Mouse (Mus musculus): Measurements from ENCODE around the gene Bbs9. TPM values are rescaled to one million over a fixed set of nuclear protein-coding genes. Genes with fewer than 3 reads are reported as not detected.

Gene Bbs9
- 12.8 and 15.0 TPM in 2 replicates for polyA plus RNA-seq (2015; fragmentation: Nextera tagmentation; extraction: Ambion mirVana)

- H3K9ac ChIP-seq: peak within 1 kb of the TSS; percentile 55
- peak within 1 kb of the TSS; percentile 82 for H3K4me2 ChIP-seq (replicated peaks)
- no peaks in the 10 kb centered on the region for H3K27me3 ChIP-seq
- H3K9me3 ChIP-seq (replicated peaks): no peaks in the 10 kb centered on the region
- peak within 1 kb of the TSS; percentile 68 for H3K4me3 ChIP-seq (replicated peaks)
- peaks cover 3% of the 10 kb centered on the region; the same call in 1 of the 2 replicates for H3K4me1 ChIP-seq
- H3K36me3 ChIP-seq: no peaks in the 10 kb centered on the region
- ATAC-seq (ENCODE audit: insufficient number of reproducible peaks, low FRiP score, low TSS enrichment, low read depth): peak; percentile 98
- peak within 1 kb of the TSS; percentile 79 for H3K27ac ChIP-seq (replicated peaks)
- WGBS: under 1% methylated on average over 25 of the region's 25 CpGs
These were observed at the start of gene Bbs9 for GRCm38 (mm10) chr9:22475424-22475868. Gene Bbs9, plus strand, starts transcription at chr9:22475715.

- Histone ChIP-seq H3K4me2 (replicated peaks) (no peak overlapping the region), H3K36me3 (no peaks in the 10 kb centered on the region), H3K9me3 (replicated peaks) (no peaks in the 10 kb centered on the region), H3K27ac (replicated peaks) (no peak overlapping the region), H3K4me1 (peaks cover 18% of the 10 kb centered on the region), H3K4me3 (replicated peaks) (no peak overlapping the region), H3K27me3 (no peaks in the 10 kb centered on the region), H3K9ac (no peak overlapping the region)
- no peak for ATAC-seq (ENCODE audit: insufficient number of reproducible peaks, low FRiP score, low TSS enrichment, low read depth)
- WGBS: 41% methylated on average over 4 of the region's 4 CpGs
These were observed 47.4 kb upstream of the Bbs9 start for GRCm38 (mm10) chr9:22428028-22428665.

DNA sequence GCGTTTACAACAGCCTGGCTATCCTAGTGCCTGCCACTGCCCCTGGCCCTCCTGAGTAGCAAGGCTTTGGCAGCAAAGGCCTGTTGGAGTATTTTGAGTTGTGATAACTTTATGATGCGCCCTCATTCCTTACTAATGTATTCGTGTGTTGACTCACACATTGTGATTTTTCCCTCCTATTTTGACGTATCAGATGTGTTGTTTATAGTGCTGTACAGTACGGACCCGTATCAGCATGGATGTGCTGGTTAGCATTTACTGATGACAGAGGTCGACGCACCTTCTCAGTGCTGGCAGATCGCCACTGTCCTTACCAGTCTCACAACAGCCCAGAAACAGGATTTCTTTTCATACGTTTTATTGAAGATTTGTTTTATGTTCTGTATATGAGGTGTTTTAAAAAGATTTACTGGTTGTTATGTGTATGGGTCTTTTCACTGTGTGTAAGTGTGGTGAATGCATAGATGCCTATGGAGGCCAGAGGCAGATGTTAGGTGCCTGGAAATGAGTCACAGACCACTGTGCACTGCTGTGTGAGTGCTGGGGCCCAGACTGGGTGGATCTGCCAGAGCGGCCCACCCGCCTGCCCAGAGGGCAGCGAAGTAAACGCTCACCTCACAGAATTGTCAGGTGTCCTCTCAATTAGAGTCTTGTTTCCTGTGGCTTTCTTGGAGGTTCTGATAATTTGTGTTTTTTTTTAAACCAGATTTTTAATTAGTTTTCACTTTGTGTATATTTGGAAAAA lies 46.7 kb upstream of the Bbs9 start:
- Histone ChIP-seq H3K36me3 (no peaks in the 10 kb centered on the region), H3K27ac (replicated peaks) (no peak overlapping the region), H3K4me3 (replicated peaks) (no peak overlapping the region), H3K4me2 (replicated peaks) (no peak overlapping the region), H3K4me1 (peaks cover 18% of the 10 kb centered on the region), H3K9ac (no peak overlapping the region), H3K9me3 (replicated peaks) (no peaks in the 10 kb centered on the region), H3K27me3 (no peaks in the 10 kb centered on the region)
- no peak for ATAC-seq (ENCODE audit: insufficient number of reproducible peaks, low FRiP score, low TSS enrichment, low read depth)
- WGBS: 71% methylated on average over 14 of the region's 14 CpGs

GRCm38 (mm10) chr9:22429533-22430241 lies 45.8 kb upstream of the Bbs9 start:
- 29% methylated on average over 15 of the region's 15 CpGs for WGBS
- no peaks in the 10 kb centered on the region for H3K9me3 ChIP-seq (replicated peaks)
- no peaks in the 10 kb centered on the region for H3K27me3 ChIP-seq
- H3K27ac ChIP-seq (replicated peaks): no peak overlapping the region
- ATAC-seq (ENCODE audit: insufficient number of reproducible peaks, low FRiP score, low TSS enrichment, low read depth): no peak
- no peak overlapping the region for H3K4me3 ChIP-seq (replicated peaks)
- peak overlapping the region; percentile 34 for H3K4me2 ChIP-seq (replicated peaks)
- no peaks in the 10 kb centered on the region for H3K36me3 ChIP-seq
- peaks cover 18% of the 10 kb centered on the region for H3K4me1 ChIP-seq
- no peak overlapping the region for H3K9ac ChIP-seq

GRCm38 (mm10) chr9:22430315-22430840 lies 45.1 kb upstream of the Bbs9 start:
- Histone ChIP-seq H3K4me2 (replicated peaks) (peak overlapping the region; percentile 34; the same call in 1 of the 2 replicates), H3K9ac (no peak overlapping the region), H3K4me1 (peaks cover 18% of the 10 kb centered on the region), H3K9me3 (replicated peaks) (no peaks in the 10 kb centered on the region), H3K27ac (replicated peaks) (no peak overlapping the region), H3K27me3 (no peaks in the 10 kb centered on the region), H3K36me3 (peaks cover 5% of the 10 kb centered on the region; the same call in 1 of the 2 replicates), H3K4me3 (replicated peaks) (no peak overlapping the region)
- ATAC-seq (ENCODE audit: insufficient number of reproducible peaks, low FRiP score, low TSS enrichment, low read depth): no peak
- 17% methylated on average over 5 of the region's 5 CpGs for WGBS

GRCm38 (mm10) chr9:22433221-22433620 lies 42.3 kb upstream of the Bbs9 start:
- Histone ChIP-seq H3K27ac (replicated peaks) (no peak overlapping the region), H3K36me3 (peaks cover 5% of the 10 kb centered on the region; the same call in 1 of the 2 replicates), H3K9me3 (replicated peaks) (no peaks in the 10 kb centered on the region), H3K27me3 (no peaks in the 10 kb centered on the region), H3K4me2 (replicated peaks) (no peak overlapping the region), H3K9ac (no peak overlapping the region), H3K4me1 (peaks cover 18% of the 10 kb centered on the region), H3K4me3 (replicated peaks) (no peak overlapping the region)
- no peak for ATAC-seq (ENCODE audit: insufficient number of reproducible peaks, low FRiP score, low TSS enrichment, low read depth)
- 85% methylated on average over 2 of the region's 2 CpGs for WGBS

GRCm38 (mm10) chr9:22434101-22434500 lies 41.4 kb upstream of the Bbs9 start:
- Histone ChIP-seq H3K4me3 (replicated peaks) (no peak overlapping the region), H3K4me2 (replicated peaks) (no peak overlapping the region), H3K9ac (no peak overlapping the region), H3K36me3 (peaks cover 5% of the 10 kb centered on the region; the same call in 1 of the 2 replicates), H3K4me1 (peaks cover 10% of the 10 kb centered on the region), H3K9me3 (replicated peaks) (no peaks in the 10 kb centered on the region), H3K27ac (replicated peaks) (no peak overlapping the region), H3K27me3 (no peaks in the 10 kb centered on the region)
- 91% methylated on average over 2 of the region's 2 CpGs for WGBS
- ATAC-seq (ENCODE audit: insufficient number of reproducible peaks, low FRiP score, low TSS enrichment, low read depth): no peak

DNA sequence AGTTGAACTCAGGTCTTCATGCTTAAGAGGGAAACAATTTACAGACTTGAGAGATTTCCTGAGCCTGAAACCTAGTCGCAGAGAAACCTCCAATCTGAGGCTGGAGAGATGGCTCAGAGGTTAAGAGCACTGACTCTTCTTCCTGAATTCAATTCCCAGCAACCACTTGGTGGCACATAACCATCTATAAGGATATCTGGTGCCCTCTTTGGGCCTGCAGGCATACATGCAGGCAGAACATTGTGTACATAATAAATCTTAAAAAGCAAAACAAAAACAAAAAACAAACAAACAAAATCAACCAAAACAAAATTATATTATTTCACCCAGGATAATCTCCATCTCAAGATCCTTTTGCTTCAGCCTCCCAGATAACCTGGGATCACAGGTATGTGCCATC lies 36.7 kb upstream of the Bbs9 start:
- no peak overlapping the region for H3K4me2 ChIP-seq (replicated peaks)
- H3K4me1 ChIP-seq: no peaks in the 10 kb centered on the region
- H3K27me3 ChIP-seq: no peaks in the 10 kb centered on the region
- H3K36me3 ChIP-seq: peaks cover 9% of the 10 kb centered on the region; the same call in 1 of the 2 replicates
- H3K27ac ChIP-seq (replicated peaks): no peak overlapping the region
- no peak overlapping the region for H3K9ac ChIP-seq
- H3K4me3 ChIP-seq (replicated peaks): no peak overlapping the region
- 75% methylated on average over 1 of the region's 1 CpGs for WGBS
- no peak for ATAC-seq (ENCODE audit: insufficient number of reproducible peaks, low FRiP score, low TSS enrichment, low read depth)
- H3K9me3 ChIP-seq (replicated peaks): no peaks in the 10 kb centered on the region

DNA sequence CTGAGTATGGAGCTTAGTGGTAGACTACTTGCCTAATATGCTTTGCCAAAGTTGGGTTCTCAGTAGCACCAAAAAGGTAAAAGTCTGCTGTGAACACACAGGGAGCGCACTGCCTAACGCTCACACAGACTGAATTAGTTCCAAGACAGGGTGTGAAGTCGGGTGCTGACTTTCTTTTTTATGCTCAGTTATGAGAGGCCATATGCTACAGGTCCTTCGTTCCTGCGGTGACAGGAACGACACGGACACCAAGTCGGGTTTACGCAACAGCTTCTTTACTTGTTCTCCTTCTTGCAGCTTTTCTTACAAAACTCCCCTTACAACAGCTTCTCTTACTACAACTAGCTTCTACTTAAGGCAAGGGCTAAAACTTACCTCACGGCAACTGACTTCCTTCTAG lies 32.4 kb upstream of the Bbs9 start:
- no peaks in the 10 kb centered on the region for H3K9me3 ChIP-seq (replicated peaks)
- no peaks in the 10 kb centered on the region for H3K4me1 ChIP-seq
- H3K36me3 ChIP-seq: peaks cover 20% of the 10 kb centered on the region
- H3K4me3 ChIP-seq (replicated peaks): no peak overlapping the region
- ATAC-seq (ENCODE audit: insufficient number of reproducible peaks, low FRiP score, low TSS enrichment, low read depth): no peak
- H3K4me2 ChIP-seq (replicated peaks): no peak overlapping the region
- WGBS: 79% methylated on average over 10 of the region's 10 CpGs
- H3K27ac ChIP-seq (replicated peaks): no peak overlapping the region
- no peaks in the 10 kb centered on the region for H3K27me3 ChIP-seq
- H3K9ac ChIP-seq: no peak overlapping the region

GRCm38 (mm10) chr9:22445123-22445522 lies 30.4 kb upstream of the Bbs9 start:
- peaks cover 40% of the 10 kb centered on the region for H3K36me3 ChIP-seq
- 65% methylated on average over 1 of the region's 1 CpGs for WGBS

DNA sequence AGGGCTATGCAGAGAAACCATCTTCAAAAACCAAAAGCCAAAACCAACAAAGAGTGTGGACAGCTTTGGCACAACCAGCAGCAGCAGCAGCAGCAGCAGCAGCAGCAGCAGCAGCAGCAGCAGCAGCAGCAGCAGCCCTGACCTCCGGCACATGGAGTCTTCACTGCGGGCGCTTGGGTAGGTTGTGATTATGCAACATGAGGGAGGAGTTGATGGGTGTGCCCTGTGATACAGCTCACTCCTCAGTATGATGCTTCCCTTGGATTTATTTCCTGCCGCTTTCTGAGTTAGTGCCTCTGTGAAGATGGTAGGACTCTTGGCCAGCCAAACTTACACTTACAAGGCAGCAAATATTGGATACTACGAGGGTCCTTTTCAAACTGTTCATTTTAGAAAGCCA lies 28.3 kb upstream of the Bbs9 start:
- no peak for ATAC-seq (ENCODE audit: insufficient number of reproducible peaks, low FRiP score, low TSS enrichment, low read depth)
- no peak overlapping the region for H3K27ac ChIP-seq (replicated peaks)
- H3K4me2 ChIP-seq (replicated peaks): no peak overlapping the region
- 82% methylated on average over 5 of the region's 5 CpGs for WGBS
- H3K36me3 ChIP-seq: peaks cover 60% of the 10 kb centered on the region
- H3K4me1 ChIP-seq: no peaks in the 10 kb centered on the region
- no peaks in the 10 kb centered on the region for H3K9me3 ChIP-seq (replicated peaks)
- no peaks in the 10 kb centered on the region for H3K27me3 ChIP-seq
- no peak overlapping the region for H3K4me3 ChIP-seq (replicated peaks)
- no peak overlapping the region for H3K9ac ChIP-seq

More at GRCm38 (mm10) chr9:22445123-22445522, 30.4 kb upstream of the Bbs9 start:
- Histone ChIP-seq H3K27ac (replicated peaks) (no peak overlapping the region), H3K27me3 (no peaks in the 10 kb centered on the region), H3K4me1 (no peaks in the 10 kb centered on the region), H3K9me3 (replicated peaks) (no peaks in the 10 kb centered on the region), H3K4me3 (replicated peaks) (no peak overlapping the region), H3K9ac (no peak overlapping the region), H3K4me2 (replicated peaks) (no peak overlapping the region)
- ATAC-seq (ENCODE audit: insufficient number of reproducible peaks, low FRiP score, low TSS enrichment, low read depth): no peak
